Mouse (Mus musculus) heart, postnatal 0 days (tissue): Measurements from ENCODE around the gene Vwa2. TPM values are rescaled to one million over a fixed set of nuclear protein-coding genes. Genes with fewer than 3 reads are reported as not detected.

Source experiments
- ATAC-seq: fragments of 200-750 bp; cut with Nextera tagmentation; 2 replicates; pipeline ENCODE4 v1.8.0; 2017; ENCODE audit warnings: low read depth, moderate number of reproducible peaks, moderate library complexity; ENCODE audit not compliant: insufficient read depth
- DNase-seq: peaks from one replicate; pipeline ENCODE4 v3.0.0-alpha.2; 2016; ENCODE audit warnings: low spot score
- H3K27ac ChIP-seq: fragments of 300-500 bp; sonication (generic); 2 replicates; pipeline ENCODE4 v1.5.1; 2014; ENCODE audit warnings: low read depth, mild to moderate bottlenecking
- H3K27me3 ChIP-seq: fragments of 300-500 bp; sonication (generic); 2 replicates; pipeline ENCODE4 v1.6.1; 2014; ENCODE audit warnings: low read length, mixed read lengths; ENCODE audit not compliant: control insufficient read depth, insufficient read depth
- H3K36me3 ChIP-seq: fragments of 300-500 bp; sonication (generic); replicated peaks from 2 replicates; pipeline ENCODE4 v1.6.1; 2014; ENCODE audit warnings: low read length, mixed read lengths; ENCODE audit not compliant: control insufficient read depth, insufficient read depth
- H3K4me1 ChIP-seq: fragments of 300-500 bp; sonication (generic); 2 replicates; pipeline ENCODE4 v1.6.1; 2014; ENCODE audit warnings: antibody characterized with exemption; ENCODE audit not compliant: control insufficient read depth, insufficient read depth
- H3K4me2 ChIP-seq: fragments of 300-500 bp; sonication (generic); 2 replicates; pipeline ENCODE4 v1.6.1; 2014; ENCODE audit warnings: low read depth, mild to moderate bottlenecking, low read length, moderate library complexity
- H3K4me3 ChIP-seq: fragments of 300-500 bp; sonication (generic); 2 replicates; pipeline ENCODE4 v1.5.1; 2014; ENCODE audit warnings: low read depth, low read length
- H3K9ac ChIP-seq: fragments of 300-500 bp; sonication (generic); replicated peaks from 2 replicates; pipeline ENCODE4 v1.6.1; 2014; ENCODE audit warnings: low read depth, low read length, mixed read lengths
- H3K9me3 ChIP-seq: fragments of 300-500 bp; sonication (generic); replicated peaks from 2 replicates; pipeline ENCODE4 v1.6.1; 2016; ENCODE audit warnings: low read length; ENCODE audit not compliant: control insufficient read depth
- CTCF ChIP-seq: IDR thresholded peaks from 2 replicates; pipeline ENCODE4 v1.5.1; 2016; ENCODE audit warnings: antibody characterized with exemption, control low read depth, low read depth
- EP300 ChIP-seq: IDR thresholded peaks from 2 replicates; pipeline ENCODE4 v1.6.1; 2016; ENCODE audit warnings: antibody characterized with exemption, low read depth
- WGBS: fragments of 180-500 bp; shearing (Covaris S2); extraction: QIAGEN DNeasy Blood & Tissue Kit; methylation state at CpG from one replicate; pipeline ENCODE4 v1.1.7; 2014; 5-methylcytosine and 5-hydroxymethylcytosine counted together
- polyA plus RNA-seq: library from polyadenylated mRNA; unstranded; fragments of >200 nt; fragmentation: Nextera tagmentation; extraction: Ambion mirVana; gene quantifications from 2 replicates; pipeline ENCODE4 v1.2.1, GENCODE M21; 2015
- total RNA-seq: library from RNA; depleted of rRNA; stranded (reverse); fragments of >200 nt; gene quantifications from 2 replicates; pipeline ENCODE4 v1.2.3, GENCODE M21; 2014; ENCODE audit warnings: low replicate concordance

The Vwa2 gene
- total and polyA plus RNA-seq, 2 experiments from 2014 or later, result 0.11 TPM; not detected in 1

GRCm38 (mm10) chr19:56910561-56910960 is 36.5 kb downstream of the Vwa2 start:
- H3K9ac ChIP-seq, result no peak overlapping the region
- no peak overlapping the region for H3K4me3 ChIP-seq
- TF ChIP-seq CTCF (no peak), EP300 (no peak)
- H3K4me2 ChIP-seq, result no peak overlapping the region
- H3K27ac ChIP-seq, result no peak overlapping the region
- H3K9me3 ChIP-seq, result no peaks in the 10 kb centered on the region
- H3K36me3 ChIP-seq, result no peaks in the 10 kb centered on the region
- 54% methylated on average over 11 of the region's 11 CpGs for WGBS
- no peaks in the 10 kb centered on the region for H3K4me1 ChIP-seq
- 0 out of 2 replicates have a peak, but pooled peaks cover 5% of the 10 kb centered on the region for H3K27me3 ChIP-seq
- ATAC-seq (no peak), DNase-seq (no peak)

GRCm38 (mm10) chr19:56913761-56914160 is 39.7 kb downstream of the Vwa2 start:
- no peak overlapping the region for H3K4me3 ChIP-seq
- DNase-seq (no peak), ATAC-seq (no peak)
- 0 out of 2 replicates have a peak, but pooled peaks cover 5% of the 10 kb centered on the region for H3K27me3 ChIP-seq
- no peaks in the 10 kb centered on the region for H3K9me3 ChIP-seq
- no peaks in the 10 kb centered on the region for H3K36me3 ChIP-seq
- no peak overlapping the region for H3K4me2 ChIP-seq
- 79% methylated on average over 4 of the region's 4 CpGs for WGBS
- no peak overlapping the region for H3K9ac ChIP-seq
- no peak overlapping the region for H3K27ac ChIP-seq
- no peak for TF ChIP-seq EP300
- TF ChIP-seq CTCF, result no peak
- no peaks in the 10 kb centered on the region for H3K4me1 ChIP-seq

DNA sequence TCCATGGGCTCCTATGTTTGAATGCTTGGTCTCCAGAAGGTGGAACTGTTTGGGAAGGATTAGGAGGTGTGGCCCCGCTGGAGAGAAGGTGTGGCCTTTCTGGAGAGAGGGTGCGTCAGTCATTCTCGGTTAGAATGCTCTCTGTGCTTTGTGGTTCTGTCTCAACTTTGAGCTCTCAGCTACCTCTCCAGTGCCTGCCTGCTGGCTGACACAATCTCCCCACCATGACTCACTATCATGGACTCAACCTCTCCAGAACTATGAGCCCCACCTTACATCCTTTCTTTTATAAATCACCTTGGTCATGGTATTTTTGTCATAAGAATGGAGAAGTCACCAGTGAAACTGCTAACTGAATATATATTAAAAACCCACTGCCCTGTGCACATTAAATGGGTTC is 40.6 kb downstream of the Vwa2 start:
- no peak for DNase-seq
- H3K4me1 ChIP-seq, result no peaks in the 10 kb centered on the region
- no peaks in the 10 kb centered on the region for H3K36me3 ChIP-seq
- no peak overlapping the region for H3K27ac ChIP-seq
- no peak overlapping the region for H3K4me3 ChIP-seq
- H3K9ac ChIP-seq, result no peak overlapping the region
- TF ChIP-seq CTCF, result no peak
- no peak for TF ChIP-seq EP300
- WGBS, result 90% methylated on average over 3 of the region's 3 CpGs
- 0 out of 2 replicates have a peak, but pooled peaks cover 5% of the 10 kb centered on the region for H3K27me3 ChIP-seq
- H3K4me2 ChIP-seq, result no peak overlapping the region
- ATAC-seq, result no peak
- H3K9me3 ChIP-seq, result no peaks in the 10 kb centered on the region

DNA sequence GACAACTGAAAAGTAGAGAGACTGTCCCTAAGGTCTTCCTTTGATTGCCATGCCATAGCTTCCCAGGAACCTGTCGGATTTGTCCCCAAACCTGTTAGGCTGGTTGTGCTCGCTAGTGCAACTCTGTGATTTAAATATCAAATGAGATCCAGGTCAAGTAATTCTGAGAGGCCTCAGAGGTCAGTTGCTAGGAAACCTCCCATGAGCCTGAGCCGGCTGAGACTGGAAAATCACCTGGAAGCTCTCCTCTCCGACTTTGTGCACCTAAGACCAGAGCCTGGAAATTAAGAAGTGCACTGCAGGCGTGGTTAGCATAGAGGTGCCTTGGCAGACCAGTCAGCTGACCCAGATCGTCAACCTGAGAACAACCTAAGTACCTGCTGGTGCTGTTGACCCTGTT is 41.0 kb downstream of the Vwa2 start:
- no peaks in the 10 kb centered on the region for H3K4me1 ChIP-seq
- ATAC-seq, result no peak
- WGBS, result 63% methylated on average over 6 of the region's 6 CpGs

DNA sequence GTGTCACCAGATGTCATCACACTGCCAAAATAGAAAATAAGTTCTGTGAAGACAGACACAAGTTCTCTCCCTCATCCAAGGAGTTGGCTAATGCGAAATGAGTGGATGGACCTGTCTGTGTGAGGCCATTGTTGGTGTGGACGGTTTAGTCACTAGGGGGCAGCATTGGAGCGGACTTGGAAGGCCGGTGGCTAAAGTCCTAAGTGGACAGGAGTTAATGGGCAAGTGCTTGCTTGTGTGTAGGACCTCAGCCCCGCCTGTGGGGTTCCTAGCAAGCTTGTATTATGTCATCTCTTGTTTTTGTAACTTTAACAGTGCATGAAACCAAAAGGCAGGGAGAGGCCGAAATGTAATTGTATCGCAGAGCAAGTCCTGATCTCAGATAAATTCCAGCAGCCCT is 45.6 kb downstream of the Vwa2 start:
- Histone ChIP-seq H3K36me3 (no peaks in the 10 kb centered on the region), H3K4me1 (no peaks in the 10 kb centered on the region), H3K9me3 (no peaks in the 10 kb centered on the region), H3K9ac (no peak overlapping the region), H3K27ac (no peak overlapping the region), H3K27me3 (no peaks in the 10 kb centered on the region), H3K4me3 (no peak overlapping the region), H3K4me2 (no peak overlapping the region)
- ATAC-seq (peak; percentile 92), DNase-seq (peak; percentile 89)
- 22% methylated on average over 7 of the region's 7 CpGs for WGBS
- TF ChIP-seq CTCF, result peak; percentile 98
- no peak for TF ChIP-seq EP300

More for the DNA sequence above, 41.0 kb downstream of the Vwa2 start:
- TF ChIP-seq CTCF, result no peak
- no peak for DNase-seq
- Histone ChIP-seq H3K4me2 (no peak overlapping the region), H3K27me3 (0 out of 2 replicates have a peak, but pooled peaks cover 5% of the 10 kb centered on the region), H3K4me3 (no peak overlapping the region), H3K9ac (no peak overlapping the region), H3K27ac (no peak overlapping the region), H3K36me3 (no peaks in the 10 kb centered on the region), H3K9me3 (no peaks in the 10 kb centered on the region)

- TF ChIP-seq EP300 (no peak), CTCF (no peak)
- WGBS, result 86% methylated on average over 13 of the region's 13 CpGs
- no peak overlapping the region; the same call in 1 of the 2 replicates for H3K9ac ChIP-seq
- no peaks in the 10 kb centered on the region for H3K9me3 ChIP-seq
- H3K27me3 ChIP-seq, result no peaks in the 10 kb centered on the region
- no peaks in the 10 kb centered on the region for H3K36me3 ChIP-seq
- no peak overlapping the region for H3K4me2 ChIP-seq
- no peak for ATAC-seq
- no peak for DNase-seq
- no peak overlapping the region for H3K27ac ChIP-seq
- no peaks in the 10 kb centered on the region for H3K4me1 ChIP-seq
- H3K4me3 ChIP-seq, result no peak overlapping the region
These were observed 46.2 kb downstream of the Vwa2 start for GRCm38 (mm10) chr19:56920232-56920631.
